Mouse (Mus musculus) liver, postnatal 0 days (tissue): ENCODE data around the gene Cnnm2.

Experiments used
- CTCF ChIP-seq: sonication (generic); IDR thresholded peaks from 2 replicates; pipeline ENCODE4 v1.5.1; 2016; ENCODE audit warnings: antibody characterized with exemption, low read depth
- EP300 ChIP-seq: IDR thresholded peaks from 2 replicates; pipeline ENCODE4 v1.6.1; 2016; ENCODE audit warnings: antibody characterized with exemption, low read depth, mild to moderate bottlenecking

GRCm38 (mm10) chr19:46715016-46715415, 46.4 kb upstream of the Cnnm2 start:
- TF ChIP-seq CTCF (no peak), EP300 (no peak)
